Mouse (Mus musculus) kidney, adult 18-20 months (tissue): ENCODE data around the gene Cct8.

Source experiments
- DNase-seq: peaks from one replicate; pipeline ENCODE4 v3.0.0; 2021

Gene Cct8

DNA sequence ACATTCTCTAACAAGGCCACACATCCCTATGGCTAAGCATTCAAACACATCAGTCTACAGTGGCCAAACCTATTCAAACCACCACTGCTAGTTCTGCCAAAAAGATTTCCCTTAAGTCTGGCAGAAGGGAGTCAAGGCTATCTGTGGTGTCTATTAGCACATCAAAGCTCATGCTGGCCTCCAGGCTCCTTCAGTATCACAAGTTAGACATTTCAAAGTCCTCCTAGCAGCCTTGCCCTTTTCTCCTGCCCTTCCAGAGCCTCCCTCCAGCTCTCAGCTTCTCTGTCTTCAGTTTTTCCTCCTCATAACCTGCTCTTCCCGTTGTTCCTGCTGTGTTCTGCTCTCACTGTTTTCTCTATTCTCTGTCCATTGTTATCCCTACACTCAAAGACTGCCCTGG lies 51.6 kb downstream of the Cct8 start:
- no peak for DNase-seq

- DNase-seq, result no peak
Observed at GRCm38 (mm10) chr16:87443245-87443644, 52.4 kb downstream of the Cct8 start.

DNA sequence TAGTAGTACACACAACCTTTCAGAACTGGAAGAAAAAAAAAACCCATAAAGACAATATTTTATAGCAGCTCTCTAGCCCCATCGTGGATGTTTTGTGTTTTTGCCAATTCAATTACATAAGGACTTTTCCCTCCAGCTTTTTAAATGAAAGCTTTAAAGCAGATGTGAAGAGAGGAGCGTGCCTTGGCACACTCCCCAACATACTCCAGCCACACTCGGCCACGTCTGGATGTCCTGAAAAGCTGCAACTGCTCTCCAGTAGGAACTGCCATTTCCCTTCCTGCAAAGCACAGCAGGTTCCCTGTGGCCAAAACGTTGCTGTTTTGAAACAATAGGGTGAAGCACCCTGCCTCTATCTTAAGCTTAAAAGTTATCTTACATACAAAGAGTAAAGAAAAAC lies 53.4 kb downstream of the Cct8 start:
- no peak for DNase-seq

- DNase-seq, result peak; percentile 34
Observed at GRCm38 (mm10) chr16:87441089-87441488, 54.6 kb downstream of the Cct8 start.

DNA sequence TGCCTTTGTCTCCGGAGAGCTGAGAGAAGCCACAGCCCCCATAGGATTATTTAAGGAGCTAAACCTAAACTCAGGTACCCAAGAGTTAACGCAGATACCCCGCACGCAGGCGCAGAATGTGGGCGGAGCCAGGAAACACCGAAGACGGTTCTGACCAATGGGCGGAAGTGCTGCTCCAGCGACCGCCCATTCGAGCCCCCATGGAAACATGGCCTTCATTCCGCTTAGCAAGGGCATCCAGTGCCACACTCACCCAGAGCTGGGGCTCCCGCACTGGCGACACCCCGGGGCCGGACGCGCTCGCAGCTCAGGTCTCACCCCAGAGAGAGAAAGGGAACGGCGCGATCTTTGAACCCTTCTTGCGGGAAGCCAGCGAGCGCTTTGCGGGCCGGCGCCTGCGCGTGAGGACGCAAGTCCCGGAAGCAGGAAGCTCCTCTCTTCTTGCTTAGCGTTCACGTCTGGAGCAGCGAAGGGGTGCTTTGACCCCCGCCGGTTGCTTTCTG lies 55.4 kb downstream of the Cct8 start, which contains the start of gene Rwdd2b:
Gene Rwdd2b (minus strand): TSS at position 390 of the 503 bp plus-strand sequence.
- peak; percentile 96 for DNase-seq

DNA sequence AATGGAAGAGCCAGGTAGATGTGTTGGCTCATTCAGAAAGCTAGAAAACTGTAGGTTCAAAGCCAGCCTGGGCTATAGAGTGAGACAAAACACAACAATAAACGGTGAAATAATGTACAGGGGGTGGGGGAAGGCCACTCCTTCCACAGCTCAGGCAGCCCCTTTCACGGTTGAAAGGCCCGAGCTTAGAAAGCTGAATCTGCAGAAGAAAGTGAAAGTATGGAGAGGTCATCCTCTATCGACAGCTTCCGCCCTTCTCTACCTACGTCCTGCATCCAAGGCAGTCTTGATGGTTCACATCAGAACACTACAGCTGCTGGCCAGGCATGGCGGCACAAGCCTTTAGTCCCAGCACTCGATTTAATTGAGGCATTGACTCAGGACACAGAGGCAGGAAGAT lies 57.0 kb downstream of the Cct8 start:
- DNase-seq, result no peak

GRCm38 (mm10) chr16:87437096-87437495 lies 58.6 kb downstream of the Cct8 start:
- DNase-seq, result no peak

GRCm38 (mm10) chr16:87435411-87436205 lies 60.1 kb downstream of the Cct8 start:
- no peak for DNase-seq

DNA sequence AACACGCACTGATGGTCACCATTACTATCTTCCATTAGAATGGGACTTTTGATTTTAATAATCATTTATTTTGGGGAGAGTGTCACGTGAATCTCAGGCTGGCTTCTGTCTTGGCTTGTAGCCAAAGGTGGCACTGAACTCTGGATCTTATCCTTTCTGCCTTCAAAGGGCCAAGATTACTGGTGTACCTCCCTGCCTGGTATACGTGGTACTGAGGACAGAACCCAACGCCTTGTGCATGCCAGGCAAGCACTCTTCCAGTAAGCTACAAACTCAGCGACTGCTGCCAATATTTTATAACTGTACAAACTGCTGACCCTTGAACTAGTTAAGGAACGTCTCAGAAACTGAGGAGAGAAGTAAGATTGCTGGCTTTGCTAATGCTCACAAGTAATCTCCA lies 60.7 kb downstream of the Cct8 start:
- DNase-seq, result peak; percentile 27

DNA sequence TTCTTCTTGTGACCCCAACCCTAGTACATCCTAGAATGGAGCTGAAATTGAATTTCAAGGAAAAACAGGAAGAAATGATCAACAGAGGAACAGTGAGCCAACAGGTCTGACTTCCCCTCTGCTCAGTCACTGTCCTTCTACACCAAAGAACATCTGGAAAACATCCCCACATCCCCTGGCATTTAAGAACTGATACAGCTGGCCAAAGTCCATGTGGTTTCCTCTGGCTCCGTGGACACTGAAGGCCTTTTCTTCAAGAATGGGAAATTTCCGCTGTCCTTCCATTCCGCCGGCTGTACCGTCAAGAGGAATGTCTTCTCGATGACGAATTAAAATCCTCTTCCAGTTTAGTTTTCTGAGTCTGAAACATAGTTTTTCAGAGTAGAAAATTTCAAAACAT lies 61.4 kb downstream of the Cct8 start:
- no peak for DNase-seq
